Mouse (Mus musculus) cerebellum, postnatal 4 days (tissue): ENCODE measurements at regions not wholly inside any gene's neighbourhood (a gene's known extent, or its start where the extent isn't known, plus 50 kb on each side); places are given as distances from the start of the nearest gene placed in this dataset.

Experiments
- DNase-seq, 2 experiments: peaks; one replicate each; pipeline ENCODE4 v3.0.0; 2022; ENCODE audit warnings: low spot score in 2 of 2, mixed read lengths in 1 of 2

DNA sequence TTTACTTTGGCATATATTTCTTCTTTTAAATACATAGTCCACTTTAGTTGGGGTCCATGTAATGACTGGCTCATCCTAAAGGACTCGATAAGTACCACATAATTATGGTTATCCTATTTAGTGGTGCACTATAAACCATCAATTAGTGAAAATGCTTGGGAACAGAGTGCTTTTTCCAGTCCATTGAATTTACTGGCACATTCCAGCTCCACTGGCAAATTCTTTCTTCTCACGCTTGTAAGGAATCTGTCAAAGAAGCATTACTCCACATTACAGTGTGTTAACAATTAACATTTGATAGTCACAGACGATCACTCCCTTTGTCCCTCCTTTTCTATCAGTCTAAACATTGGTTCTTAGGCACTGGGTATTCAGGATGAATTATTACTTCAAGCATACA, 241.7 kb upstream of the Gli3 start:
- no peak for DNase-seq

DNA sequence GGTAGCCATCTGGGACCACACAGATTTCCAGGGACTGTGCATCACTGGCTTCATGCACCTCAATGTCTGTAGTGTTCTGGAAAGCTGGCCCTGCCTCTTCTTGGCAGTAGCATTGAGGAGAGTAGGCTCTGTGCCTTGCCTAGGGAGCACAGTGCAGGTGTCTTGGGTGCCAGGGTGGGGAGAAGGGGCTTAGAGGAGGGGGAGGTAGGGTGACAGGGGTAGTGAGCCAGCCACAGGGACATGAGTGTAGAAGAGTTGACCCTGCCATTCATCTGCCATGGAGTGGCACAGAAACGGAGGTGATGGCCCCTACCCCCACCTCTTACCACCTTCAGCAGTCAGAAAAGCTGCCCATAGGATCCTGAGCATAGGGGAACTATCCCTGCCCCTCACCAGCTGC, 235.4 kb upstream of the Gli3 start:
- no peak for DNase-seq
